Mouse (Mus musculus) forebrain, embryonic 14.5 days (tissue): ENCODE measurements at regions not wholly inside any gene's neighbourhood (a gene's known extent, or its start where the extent isn't known, plus 50 kb on each side); places are given as distances from the start of the nearest gene placed in this dataset.
A peak's percentile ranks its signal among the peaks of the same experiment; 100 is the strongest.
"Not testable (repeated sequence)": the region's sequence is repeated elsewhere in the genome, so short reads cannot be mapped to it uniquely, and the experiment has no call there.

Experiments used
- ATAC-seq: fragments of 200-750 bp; cut with Nextera tagmentation; 2 replicates; pipeline ENCODE4 v1.8.0; 2017; ENCODE audit warnings: mild to moderate bottlenecking, moderate library complexity
- DNase-seq: peaks from one replicate; pipeline ENCODE4 v3.0.0-alpha.2; 2015; ENCODE audit warnings: low spot score
- H3K27ac ChIP-seq: fragments of 300-500 bp; sonication (generic); 2 replicates; pipeline ENCODE4 v1.5.1; 2014; ENCODE audit warnings: low read depth, mild to moderate bottlenecking, control low read depth, low read length, moderate library complexity
- H3K27me3 ChIP-seq: fragments of 300-500 bp; sonication (generic); replicated peaks from 2 replicates; pipeline ENCODE4 v1.6.1; 2014; ENCODE audit warnings: low read length, control low read depth, mixed read lengths; ENCODE audit not compliant: control insufficient read depth, insufficient read depth
- H3K36me3 ChIP-seq: fragments of 300-500 bp; sonication (generic); 2 replicates; pipeline ENCODE4 v1.6.1; 2014; ENCODE audit warnings: low read length, control low read depth; ENCODE audit not compliant: control insufficient read depth, insufficient read depth
- H3K4me1 ChIP-seq: fragments of 300-500 bp; sonication (generic); 2 replicates; pipeline ENCODE4 v1.6.1; 2014; ENCODE audit warnings: antibody characterized with exemption, low read length, control low read depth; ENCODE audit not compliant: control insufficient read depth, insufficient read depth
- H3K4me2 ChIP-seq: fragments of 300-500 bp; sonication (generic); 2 replicates; pipeline ENCODE4 v1.6.1; 2014; ENCODE audit warnings: mild to moderate bottlenecking, control low read depth, low read length
- H3K4me3 ChIP-seq: fragments of 300-500 bp; sonication (generic); 2 replicates; pipeline ENCODE4 v1.5.1; 2014; ENCODE audit warnings: low read depth, low read length, control low read depth
- H3K9ac ChIP-seq: fragments of 300-500 bp; sonication (generic); 2 replicates; pipeline ENCODE4 v1.6.1; 2014; ENCODE audit warnings: mild to moderate bottlenecking, low read length, control low read depth, moderate library complexity
- H3K9me3 ChIP-seq: fragments of 300-500 bp; sonication (generic); replicated peaks from 2 replicates; pipeline ENCODE4 v1.6.1; 2016; ENCODE audit warnings: low read length, control low read depth, mixed read lengths; ENCODE audit not compliant: control insufficient read depth
- WGBS: fragments of 180-500 bp; shearing (Covaris S2); extraction: QIAGEN DNeasy Blood & Tissue Kit; methylation state at CpG from one replicate; pipeline ENCODE4 v1.1.7; 2014; 5-methylcytosine and 5-hydroxymethylcytosine counted together

GRCm38 (mm10) chr12:40898414-40899027 is 125.4 kb upstream of the Immp2l start:
- WGBS, result 69% methylated on average over 8 of the region's 8 CpGs
- Histone ChIP-seq H3K36me3 (no peaks in the 10 kb centered on the region), H3K9ac (no peak overlapping the region), H3K4me2 (no peak overlapping the region), H3K27ac (no peak overlapping the region), H3K4me3 (no peak overlapping the region), H3K27me3 (no peaks in the 10 kb centered on the region), H3K9me3 (no peaks in the 10 kb centered on the region), H3K4me1 (no peaks in the 10 kb centered on the region)
- ATAC-seq (peak; percentile 63; the same call in 1 of the 2 replicates), DNase-seq (peak; percentile 64)

DNA sequence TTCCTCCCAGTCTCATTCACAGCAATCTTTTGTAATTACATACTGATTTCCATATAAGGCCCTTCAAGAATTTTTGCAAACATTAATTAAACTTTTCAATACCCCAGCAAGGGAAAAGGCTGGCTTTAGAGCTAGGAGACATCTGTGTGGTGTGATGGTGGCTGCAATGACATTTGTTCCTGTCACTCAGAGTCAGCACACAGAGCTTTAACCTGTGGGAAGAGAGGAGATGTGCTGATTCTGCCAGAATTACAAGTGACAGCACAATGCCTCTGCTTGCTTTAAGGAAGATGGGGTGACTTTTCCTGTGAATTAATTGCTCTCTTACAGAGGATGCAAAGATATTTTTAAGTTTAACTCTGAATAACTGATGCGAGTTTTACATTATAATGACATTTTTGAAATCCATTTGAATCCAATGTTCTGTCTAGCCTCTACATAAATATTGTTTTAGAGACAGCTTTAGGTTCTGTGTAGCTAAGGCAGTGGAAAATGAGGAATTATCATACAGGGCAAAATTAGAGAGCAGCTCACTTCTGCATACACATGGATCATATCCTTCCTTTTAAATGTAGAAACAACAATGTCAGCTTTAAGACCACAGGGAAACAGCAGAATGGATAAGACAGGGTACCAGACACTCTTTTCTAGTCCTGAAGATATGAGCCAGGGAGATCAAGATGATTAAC is 118.1 kb upstream of the Immp2l start:
- Histone ChIP-seq H3K4me2 (no peak overlapping the region), H3K27ac (no peak overlapping the region), H3K36me3 (no peaks in the 10 kb centered on the region), H3K27me3 (no peaks in the 10 kb centered on the region), H3K4me3 (no peak overlapping the region), H3K9me3 (no peaks in the 10 kb centered on the region), H3K4me1 (no peaks in the 10 kb centered on the region), H3K9ac (no peak overlapping the region)
- peak; percentile 9 for DNase-seq
- ATAC-seq, result peak; percentile 44; the same call in 1 of the 2 replicates
- WGBS, result 83% methylated on average over 1 of the region's 1 CpGs

- Histone ChIP-seq H3K27ac (no peak overlapping the region), H3K9ac (no peak overlapping the region), H3K4me2 (no peak overlapping the region), H3K27me3 (no peaks in the 10 kb centered on the region), H3K4me3 (no peak overlapping the region), H3K4me1 (no peaks in the 10 kb centered on the region), H3K9me3 (no peaks in the 10 kb centered on the region), H3K36me3 (no peaks in the 10 kb centered on the region)
- ATAC-seq, result no peak
- no peak for DNase-seq
- WGBS, result 86% methylated on average over 2 of the region's 2 CpGs
These were observed 117.1 kb upstream of the Immp2l start for GRCm38 (mm10) chr12:40906807-40907206.

DNA sequence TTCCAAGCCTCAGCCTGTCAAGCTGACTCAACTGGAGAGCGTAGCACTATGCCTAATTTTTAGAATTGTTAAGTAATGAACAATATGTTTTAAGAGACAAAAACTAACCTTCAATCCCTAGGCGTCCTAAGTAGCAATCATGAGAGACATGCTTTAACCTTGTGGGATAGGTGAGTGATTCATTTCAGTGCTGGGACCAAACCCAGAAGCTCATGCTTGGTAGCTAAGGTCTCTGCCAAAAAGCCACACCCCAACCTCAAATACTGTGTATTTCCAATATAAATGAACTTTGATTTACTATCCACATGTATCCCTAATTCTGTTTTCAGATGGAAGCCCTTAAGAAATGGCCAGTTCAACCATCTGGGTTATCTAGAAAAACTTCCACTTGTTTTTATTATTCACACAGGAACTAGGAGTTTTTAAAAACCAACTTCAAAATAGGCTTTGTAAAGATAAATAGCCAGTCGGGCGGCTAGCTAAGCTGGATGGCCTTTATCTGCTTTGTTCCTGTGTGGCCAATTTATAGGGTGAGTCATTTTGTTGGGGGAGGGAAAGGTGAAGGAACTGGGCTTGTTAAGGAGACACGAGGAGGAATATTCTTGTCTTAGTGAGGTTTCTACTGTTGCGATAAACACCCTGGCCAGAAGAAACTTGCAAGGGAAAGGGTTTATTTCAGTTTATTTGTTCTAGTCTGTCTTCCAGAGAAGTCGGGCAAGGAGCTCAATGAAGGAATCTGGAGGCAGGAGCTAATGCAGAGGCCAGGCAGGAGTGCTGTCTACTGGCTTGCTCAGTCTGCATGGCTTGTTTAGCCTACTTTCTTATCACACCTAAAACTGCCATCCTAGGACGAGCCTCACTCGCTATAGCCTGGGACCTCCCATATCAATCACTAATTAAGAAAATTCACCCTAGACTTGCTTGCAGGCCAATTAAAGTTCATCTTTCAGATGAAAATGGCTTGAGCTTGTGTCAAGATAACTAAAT is 114.8 kb upstream of the Immp2l start:
- 63% methylated on average over 9 of the region's 9 CpGs for WGBS
- Histone ChIP-seq H3K4me3 (no peak overlapping the region), H3K4me1 (no peaks in the 10 kb centered on the region), H3K27me3 (no peaks in the 10 kb centered on the region), H3K36me3 (no peaks in the 10 kb centered on the region), H3K27ac (no peak overlapping the region), H3K9me3 (no peaks in the 10 kb centered on the region), H3K9ac (no peak overlapping the region), H3K4me2 (no peak overlapping the region)
- no peak for DNase-seq
- ATAC-seq, result no peak

GRCm38 (mm10) chr12:40917486-40917885 is 106.4 kb upstream of the Immp2l start:
- WGBS, result 93% methylated on average over 3 of the region's 3 CpGs
- no peak for ATAC-seq

DNA sequence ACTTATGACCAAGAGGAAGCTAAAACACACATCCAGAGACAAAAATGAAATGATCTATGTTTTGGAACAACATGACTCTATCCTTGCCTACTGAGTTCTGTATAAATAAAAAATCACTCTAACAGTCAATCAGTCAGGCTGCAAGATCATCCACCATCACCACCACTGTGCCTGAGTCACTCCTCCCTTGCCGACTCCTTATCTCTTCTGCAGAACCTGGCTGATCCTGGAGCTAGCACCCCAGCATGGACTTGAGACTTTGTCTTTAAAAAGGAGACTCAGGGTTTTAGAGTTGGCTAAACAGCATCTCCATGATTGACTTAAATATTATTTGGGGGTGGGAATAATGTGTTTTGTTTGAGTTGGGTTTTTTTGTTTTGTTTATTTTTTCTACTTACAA is 101.9 kb upstream of the Immp2l start:
- Histone ChIP-seq H3K27ac (no peak overlapping the region), H3K27me3 (no peaks in the 10 kb centered on the region), H3K9me3 (0 out of 2 replicates have a peak, but pooled peaks cover 6% of the 10 kb centered on the region), H3K4me3 (no peak overlapping the region), H3K9ac (no peak overlapping the region), H3K36me3 (no peaks in the 10 kb centered on the region), H3K4me1 (no peaks in the 10 kb centered on the region), H3K4me2 (no peak overlapping the region)
- 89% methylated on average over 1 of the region's 1 CpGs for WGBS
- ATAC-seq (no peak), DNase-seq (no peak)

More at GRCm38 (mm10) chr12:40917486-40917885, 106.4 kb upstream of the Immp2l start:
- Histone ChIP-seq H3K9me3 (0 out of 2 replicates have a peak, but pooled peaks cover 4% of the 10 kb centered on the region), H3K9ac (no peak overlapping the region), H3K27ac (no peak overlapping the region), H3K4me2 (no peak overlapping the region), H3K36me3 (no peaks in the 10 kb centered on the region), H3K4me1 (no peaks in the 10 kb centered on the region), H3K27me3 (no peaks in the 10 kb centered on the region), H3K4me3 (no peak overlapping the region)
- no peak for DNase-seq

DNA sequence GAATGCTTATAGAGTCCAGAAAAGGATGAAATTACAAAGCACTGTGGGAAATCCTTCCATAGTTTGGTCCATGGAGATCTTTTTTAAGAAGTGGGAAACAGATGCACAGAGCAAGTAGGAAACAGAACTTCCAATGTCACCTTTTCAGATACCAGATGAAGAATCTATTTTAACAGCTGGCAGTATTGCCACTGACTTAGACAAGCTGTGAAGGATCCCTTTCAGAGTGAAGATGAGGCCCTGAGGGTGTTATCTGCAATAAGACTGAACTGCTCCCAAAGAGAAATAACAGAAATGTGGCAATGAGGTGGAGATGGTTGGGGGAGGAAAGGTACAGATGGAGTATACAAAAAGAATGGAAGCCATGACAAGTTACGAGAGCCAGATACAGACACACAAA is 97.2 kb upstream of the Immp2l start:
- no peaks in the 10 kb centered on the region for H3K27me3 ChIP-seq
- no peak overlapping the region for H3K9ac ChIP-seq
- no peak overlapping the region for H3K4me2 ChIP-seq
- no peaks in the 10 kb centered on the region for H3K36me3 ChIP-seq
- DNase-seq (no peak), ATAC-seq (no peak)
- 0 out of 2 replicates have a peak, but pooled peaks cover 6% of the 10 kb centered on the region for H3K9me3 ChIP-seq
- no peak overlapping the region for H3K4me3 ChIP-seq
- no peak overlapping the region for H3K27ac ChIP-seq
- no peaks in the 10 kb centered on the region for H3K4me1 ChIP-seq
- WGBS, result 89% methylated on average over 1 of the region's 1 CpGs

- H3K9me3 ChIP-seq, H3K9ac ChIP-seq, H3K4me1 ChIP-seq, H3K4me3 ChIP-seq, H3K4me2 ChIP-seq, H3K36me3 ChIP-seq, ATAC-seq, H3K27me3 ChIP-seq, H3K27ac ChIP-seq, DNase-seq: not testable (repeated sequence)
- 94% methylated on average over 1 of the region's 1 CpGs for WGBS
These were observed 94.5 kb upstream of the Immp2l start for GRCm38 (mm10) chr12:40929409-40929808.
